Mouse (Mus musculus): Measurements from ENCODE around the gene Tcl1. TPM values are rescaled to one million over a fixed set of nuclear protein-coding genes. Genes with fewer than 3 reads are reported as not detected.
"Not testable (repeated sequence)": the region's sequence is repeated elsewhere in the genome, so short reads cannot be mapped to it uniquely, and the experiment has no call there.

The Tcl1 gene
- polyA plus RNA-seq, 1 experiment from 2014 or later: not detected

- not testable (repeated sequence) for H3K9ac ChIP-seq; H3K4me2 ChIP-seq; H3K27ac ChIP-seq; H3K27me3 ChIP-seq; H3K4me1 ChIP-seq; H3K4me3 ChIP-seq; H3K36me3 ChIP-seq; ATAC-seq (ENCODE audit: insufficient number of reproducible peaks, insufficient read depth, low FRiP score, low TSS enrichment, low read depth); H3K9me3 ChIP-seq
- 27% methylated on average over 2 of the region's 2 CpGs for WGBS
Observed at GRCm38 (mm10) chr12:105174318-105174717, 48.3 kb downstream of the Tcl1 start.

DNA sequence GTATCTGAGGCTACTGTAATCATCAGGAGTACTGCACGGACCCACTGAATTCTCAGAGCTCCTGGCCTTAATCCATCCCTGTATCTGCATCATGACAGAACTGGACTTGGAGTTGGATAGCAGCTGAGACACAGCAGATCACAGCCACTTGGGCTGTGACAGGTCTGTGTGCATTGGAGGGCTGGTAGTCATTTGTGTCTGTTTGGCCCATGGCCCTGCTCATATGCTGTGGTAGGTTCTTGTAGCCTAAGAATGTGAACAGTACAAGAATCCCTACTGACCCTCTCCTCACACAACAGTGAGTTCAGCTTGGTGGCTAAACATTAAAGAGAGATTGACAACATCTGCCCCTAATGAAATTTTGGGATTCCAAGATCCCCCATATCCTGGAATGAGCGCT is 49.2 kb downstream of the Tcl1 start:
- ATAC-seq (ENCODE audit: insufficient number of reproducible peaks, insufficient read depth, low FRiP score, low TSS enrichment, low read depth): no peak
- WGBS: 87% methylated on average over 2 of the region's 2 CpGs
- H3K9ac ChIP-seq: no peak overlapping the region

More for the DNA sequence above, 49.2 kb downstream of the Tcl1 start:
- H3K36me3 ChIP-seq: no peaks in the 10 kb centered on the region
- no peak overlapping the region for H3K4me2 ChIP-seq
- no peaks in the 10 kb centered on the region for H3K9me3 ChIP-seq
- no peaks in the 10 kb centered on the region for H3K27me3 ChIP-seq
- H3K4me1 ChIP-seq: no peaks in the 10 kb centered on the region
- no peak overlapping the region for H3K27ac ChIP-seq
- no peak overlapping the region for H3K4me3 ChIP-seq

Other genes starting within 250 kb of the Tcl1 start
- 1.3 and 1.6 TPM in 2 replicates for gene Syne3, start 213.0 kb downstream of the Tcl1 start, polyA plus RNA-seq (2015; fragmentation: Nextera tagmentation; extraction: Ambion mirVana)
- 149 and 158 TPM in 2 replicates for gene Glrx5, start 190.1 kb downstream of the Tcl1 start, polyA plus RNA-seq (2015; fragmentation: Nextera tagmentation; extraction: Ambion mirVana)
- not detected in 2 replicates for gene Tcl1b2, start 76.8 kb downstream of the Tcl1 start, polyA plus RNA-seq (2015; fragmentation: Nextera tagmentation; extraction: Ambion mirVana)
- not detected in 2 replicates for gene Tcl1b1, start 63.1 kb downstream of the Tcl1 start, polyA plus RNA-seq (2015; fragmentation: Nextera tagmentation; extraction: Ambion mirVana)
- gene Tcl1b5, start 46.4 kb downstream of the Tcl1 start, polyA plus RNA-seq (2015; fragmentation: Nextera tagmentation; extraction: Ambion mirVana): not detected in 2 replicates
- gene Tcl1b3, start 31.8 kb downstream of the Tcl1 start, polyA plus RNA-seq (2015; fragmentation: Nextera tagmentation; extraction: Ambion mirVana): not detected in 2 replicates
- not detected in 2 replicates for gene Tcl1b4, start 20.8 kb downstream of the Tcl1 start, polyA plus RNA-seq (2015; fragmentation: Nextera tagmentation; extraction: Ambion mirVana)
- 0.18 and 0.25 TPM in 2 replicates for gene Tunar, start 111.1 kb upstream of the Tcl1 start, polyA plus RNA-seq (2015; fragmentation: Nextera tagmentation; extraction: Ambion mirVana)
- 2.6 and 3.0 TPM in 2 replicates for gene D430019H16Rik, start 231.1 kb upstream of the Tcl1 start, polyA plus RNA-seq (2015; fragmentation: Nextera tagmentation; extraction: Ambion mirVana)